Mouse (Mus musculus): ENCODE measurements around the gene Gm45015.
"Not testable (repeated sequence)": the region's sequence is repeated elsewhere in the genome, so short reads cannot be mapped to it uniquely, and the experiment has no call there.

Gm45015 gene

GRCm38 (mm10) chrX:73336740-73337139, at the start of gene Gm45015:
Gene Gm45015, minus strand, starts transcription at chrX:73336840.
- no peak for DNase-seq

GRCm38 (mm10) chrX:73384924-73385323, 48.3 kb upstream of the Gm45015 start:
- no peak for DNase-seq

GRCm38 (mm10) chrX:73384419-73384818, 47.8 kb upstream of the Gm45015 start:
- peak; percentile 1 for DNase-seq

- DNase-seq = no peak
Measured at GRCm38 (mm10) chrX:73363291-73363690, 26.7 kb upstream of the Gm45015 start.

- DNase-seq = no peak
Measured at GRCm38 (mm10) chrX:73356719-73357118, 20.1 kb upstream of the Gm45015 start.

GRCm38 (mm10) chrX:73356163-73356562, 19.5 kb upstream of the Gm45015 start:
- DNase-seq = no peak

GRCm38 (mm10) chrX:73344346-73344745, 7.7 kb upstream of the Gm45015 start:
- no peak for DNase-seq

- DNase-seq = no peak
Measured at GRCm38 (mm10) chrX:73343802-73344201, 7.2 kb upstream of the Gm45015 start.

GRCm38 (mm10) chrX:73342941-73343735, 6.5 kb upstream of the Gm45015 start:
- DNase-seq = no peak

GRCm38 (mm10) chrX:73342483-73342895, 5.8 kb upstream of the Gm45015 start, which contains the start of gene Zfp275:
Gene Zfp275, plus strand, starts transcription at chrX:73342621.
- DNase-seq = peak; percentile 77

GRCm38 (mm10) chrX:73342068-73342467, 5.4 kb upstream of the Gm45015 start:
- no peak for DNase-seq

- DNase-seq = no peak
Measured at GRCm38 (mm10) chrX:73341473-73341872, 4.8 kb upstream of the Gm45015 start.

GRCm38 (mm10) chrX:73333548-73333947, 3.1 kb downstream of the Gm45015 start:
- DNase-seq = no peak

GRCm38 (mm10) chrX:73327215-73327614, 9.4 kb downstream of the Gm45015 start:
- no peak for DNase-seq

- no peak for DNase-seq
Measured at GRCm38 (mm10) chrX:73321029-73321428, 15.6 kb downstream of the Gm45015 start.

GRCm38 (mm10) chrX:73312522-73312921, 24.1 kb downstream of the Gm45015 start:
- DNase-seq = peak; percentile 20

GRCm38 (mm10) chrX:73295745-73296144, 40.9 kb downstream of the Gm45015 start:
- not testable (repeated sequence) for DNase-seq

- not testable (repeated sequence) for DNase-seq
Measured at GRCm38 (mm10) chrX:73292876-73293275, 43.8 kb downstream of the Gm45015 start, which contains the start of the genes Xlr5a and Xlr5c. Gene Xlr5a, minus strand, starts transcription at chrX:73292976. Gene Xlr5c, minus strand, starts transcription at chrX:73292976.
